Mouse (Mus musculus) spleen, adult 2 months (tissue): ENCODE measurements around the gene Vrk1. TPM values are rescaled to one million over a fixed set of nuclear protein-coding genes. Genes with fewer than 3 reads are reported as not detected.

ENCODE experiments used
- DNase-seq, 2 experiments: peaks; one replicate each; pipeline versions ENCODE4 v3.0.0 to v3.0.0-alpha.2; 2012 to 2021; ENCODE audit warnings: low spot score in 2 of 2, low read depth in 1 of 2
- H3K27ac ChIP-seq: fragments of 200-500 bp; 2 replicates; pipeline ENCODE4 v1.5.1; 2012; ENCODE audit warnings: low read length, inconsistent platforms; ENCODE audit not compliant: insufficient read depth
- H3K27me3 ChIP-seq: fragments of 200-500 bp; 2 replicates; pipeline ENCODE4 v1.6.1; 2012; ENCODE audit warnings: mild to moderate bottlenecking, moderate library complexity, low read length, inconsistent platforms; ENCODE audit not compliant: control insufficient read depth, insufficient read depth
- H3K36me3 ChIP-seq: fragments of 200-500 bp; 2 replicates; pipeline ENCODE4 v1.6.1; 2012; ENCODE audit warnings: mild to moderate bottlenecking, low read length, inconsistent platforms; ENCODE audit not compliant: control insufficient read depth, insufficient read depth
- H3K4me1 ChIP-seq: fragments of 200-500 bp; 2 replicates; pipeline ENCODE4 v1.6.1; 2011; ENCODE audit warnings: inconsistent platforms; ENCODE audit not compliant: control insufficient read depth, insufficient read depth, insufficient read length
- H3K4me3 ChIP-seq: fragments of 200-500 bp; 2 replicates; pipeline ENCODE4 v1.5.1; 2011; ENCODE audit warnings: mild to moderate bottlenecking, inconsistent platforms; ENCODE audit not compliant: insufficient read depth, insufficient read length; ENCODE audit errors: extremely low read depth
- CTCF ChIP-seq: fragments of 200-500 bp; IDR thresholded peaks from 2 replicates; pipeline ENCODE4 v1.5.1; 2011; ENCODE audit warnings: mild to moderate bottlenecking, inconsistent platforms; ENCODE audit not compliant: insufficient read depth, insufficient read length, insufficient replicate concordance; ENCODE audit errors: extremely low read depth
- POLR2A ChIP-seq: fragments of 200-500 bp; IDR thresholded peaks from 2 replicates; pipeline ENCODE4 v1.6.1; 2011; ENCODE audit warnings: low read depth, low read length, inconsistent platforms
- WGBS: fragments of 180-500 bp; shearing (Covaris S2); methylation state at CpG from one replicate; pipeline ENCODE4 v1.1.7; 2018; 5-methylcytosine and 5-hydroxymethylcytosine counted together
- polyA plus RNA-seq: library from polyadenylated mRNA; depleted of rRNA; stranded (reverse); fragments of >200 nt; gene quantifications from 2 replicates; pipeline ENCODE4 v1.2.3, GENCODE M21; 2012

Vrk1 gene
- polyA plus RNA-seq, 1 experiment, result 8.4 TPM

GRCm38 (mm10) chr12:106070434-106071155 lies 60.6 kb downstream of the Vrk1 start:
- H3K4me3 ChIP-seq, result no peak overlapping the region
- H3K36me3 ChIP-seq, result peaks cover 30% of the 10 kb centered on the region
- no peak overlapping the region for H3K27ac ChIP-seq
- H3K4me1 ChIP-seq, result no peaks in the 10 kb centered on the region
- 95% methylated on average over 22 of the region's 22 CpGs for WGBS
- TF ChIP-seq CTCF (no peak), POLR2A (no peak)
- H3K27me3 ChIP-seq, result no peaks in the 10 kb centered on the region
- no peak for DNase-seq

DNA sequence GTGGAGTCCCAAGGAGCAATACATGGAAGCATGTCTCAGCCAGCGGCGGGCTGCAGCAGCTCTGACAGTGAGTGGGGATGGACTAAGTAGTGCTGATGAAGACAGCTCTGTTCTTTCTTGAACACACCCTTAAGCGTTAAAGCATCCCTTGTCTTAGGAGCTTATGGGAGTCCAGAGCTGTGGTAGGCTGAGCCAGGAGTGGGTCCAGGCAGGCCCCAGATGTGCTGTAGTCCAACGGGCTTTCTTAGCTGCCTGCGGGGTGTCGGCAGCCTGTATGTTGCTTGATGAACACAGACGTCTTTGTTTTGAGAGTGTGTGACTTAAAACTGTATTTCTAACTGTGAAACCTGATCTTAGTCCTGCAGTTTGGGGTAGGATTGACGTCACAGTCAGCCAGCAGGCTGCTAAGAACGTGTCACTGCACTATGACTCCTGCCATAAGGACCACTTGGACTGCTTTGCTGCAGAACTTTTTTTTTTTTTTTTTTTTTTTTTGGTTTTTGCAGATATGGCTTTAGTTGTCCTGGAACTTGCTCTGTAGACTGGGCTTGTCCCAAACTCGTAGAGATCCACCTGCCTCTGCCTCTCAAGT lies 61.6 kb downstream of the Vrk1 start:
- H3K4me3 ChIP-seq, result no peak overlapping the region
- H3K27me3 ChIP-seq, result no peaks in the 10 kb centered on the region
- DNase-seq, result no peak
- peaks cover 29% of the 10 kb centered on the region for H3K36me3 ChIP-seq
- TF ChIP-seq POLR2A (no peak), CTCF (no peak)
- no peaks in the 10 kb centered on the region for H3K4me1 ChIP-seq
- no peak overlapping the region for H3K27ac ChIP-seq
- WGBS, result 93% methylated on average over 10 of the region's 10 CpGs

DNA sequence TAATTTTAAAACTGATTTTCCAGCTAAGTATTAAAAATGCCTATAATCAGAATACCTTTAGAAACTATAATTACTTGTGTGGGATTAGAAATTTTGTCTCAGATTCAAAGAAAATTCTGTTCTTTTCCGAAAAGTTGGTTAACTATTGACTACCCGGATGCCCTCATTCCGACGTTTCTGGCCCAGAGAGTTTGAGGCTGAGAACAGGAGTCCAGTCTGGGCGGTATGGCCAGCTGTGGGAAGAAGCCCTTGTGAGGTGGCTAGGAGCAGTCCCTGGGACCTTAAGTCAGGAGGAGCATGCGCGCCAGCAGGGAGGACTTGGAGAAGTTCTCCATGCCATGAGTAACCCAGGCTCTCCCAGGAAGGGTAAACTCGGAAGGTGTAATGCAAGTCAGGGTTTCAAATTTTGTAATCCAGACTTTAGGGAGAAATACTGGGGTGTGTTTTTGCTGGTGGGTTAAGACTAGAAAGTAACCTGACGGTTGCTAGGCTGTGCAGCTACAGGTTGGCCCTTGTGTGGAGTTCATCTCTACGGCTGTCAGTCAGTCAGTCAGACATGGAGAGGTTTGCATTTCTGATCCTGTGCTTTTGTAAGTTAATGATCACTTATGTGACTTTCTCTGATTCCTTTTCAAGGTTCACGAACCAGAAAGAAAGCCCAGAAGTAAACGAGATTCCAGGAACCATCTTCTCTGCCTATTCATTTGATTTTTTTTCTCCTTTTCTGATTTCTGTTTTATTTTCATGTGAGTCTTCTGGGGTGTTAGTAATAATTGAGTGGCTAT lies 64.5 kb downstream of the Vrk1 start:
- no peaks in the 10 kb centered on the region for H3K27me3 ChIP-seq
- H3K36me3 ChIP-seq, result peaks cover 20% of the 10 kb centered on the region
- no peak overlapping the region for H3K4me3 ChIP-seq
- H3K4me1 ChIP-seq, result no peaks in the 10 kb centered on the region
- H3K27ac ChIP-seq, result no peak overlapping the region
- TF ChIP-seq POLR2A (no peak), CTCF (no peak)
- 95% methylated on average over 12 of the region's 12 CpGs for WGBS
- no peak for DNase-seq

DNA sequence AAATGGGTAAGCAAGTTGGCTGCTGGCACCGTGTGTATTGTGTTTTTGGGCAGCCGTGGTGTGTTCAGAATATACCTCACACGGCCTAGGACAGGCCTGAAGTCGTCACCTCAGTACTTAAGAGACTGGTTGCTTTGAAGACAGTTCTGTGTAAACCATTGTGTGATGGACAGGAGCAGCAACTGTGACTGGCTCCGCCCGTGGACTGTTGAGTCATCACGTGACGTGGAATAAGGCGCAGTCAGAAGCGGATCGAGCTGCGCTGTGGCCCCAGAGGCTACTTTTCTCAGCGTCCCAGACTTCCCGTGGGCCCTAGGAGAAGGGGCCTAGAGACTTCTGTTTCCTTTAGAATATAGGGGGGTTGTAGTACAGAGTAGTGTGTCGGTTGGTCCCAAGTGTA lies 66.1 kb downstream of the Vrk1 start:
- Histone ChIP-seq H3K27ac (no peak overlapping the region), H3K36me3 (peaks cover 11% of the 10 kb centered on the region), H3K4me3 (no peak overlapping the region), H3K4me1 (no peaks in the 10 kb centered on the region), H3K27me3 (no peaks in the 10 kb centered on the region)
- TF ChIP-seq CTCF (no peak), POLR2A (no peak)
- DNase-seq, result no peak
- WGBS, result 95% methylated on average over 15 of the region's 15 CpGs

- no peak overlapping the region for H3K27ac ChIP-seq
- no peak for DNase-seq
- H3K4me1 ChIP-seq, result no peaks in the 10 kb centered on the region
- H3K36me3 ChIP-seq, result peaks cover 4% of the 10 kb centered on the region
- H3K4me3 ChIP-seq, result no peak overlapping the region
- TF ChIP-seq CTCF (no peak), POLR2A (no peak)
- no peaks in the 10 kb centered on the region for H3K27me3 ChIP-seq
- WGBS, result 95% methylated on average over 5 of the region's 5 CpGs
These were observed 70.5 kb downstream of the Vrk1 start for GRCm38 (mm10) chr12:106080511-106080910.

- no peak for DNase-seq
- Histone ChIP-seq H3K27me3 (no peaks in the 10 kb centered on the region), H3K4me1 (no peaks in the 10 kb centered on the region), H3K36me3 (peaks cover 2% of the 10 kb centered on the region), H3K27ac (no peak overlapping the region), H3K4me3 (no peak overlapping the region)
- 89% methylated on average over 23 of the region's 23 CpGs for WGBS
- TF ChIP-seq POLR2A, result no peak
- no peak for TF ChIP-seq CTCF
These were observed 71.1 kb downstream of the Vrk1 start for GRCm38 (mm10) chr12:106080945-106081747.
